Mouse (Mus musculus) ES-Bruce4 (cell line): ENCODE data around the gene Csrnp1.
A peak's percentile ranks its signal among the peaks of the same experiment; 100 is the strongest.

Experiments used
- EP300 ChIP-seq: IDR thresholded peaks from 2 replicates; pipeline ENCODE4 v1.6.1; 2011; ENCODE audit warnings: low read depth, low read length; ENCODE audit not compliant: insufficient read depth
- POLR2A ChIP-seq: IDR thresholded peaks from one replicate; pipeline ENCODE4 v1.8.1; 2011; ENCODE audit warnings: low read length; ENCODE audit not compliant: insufficient read depth

DNA sequence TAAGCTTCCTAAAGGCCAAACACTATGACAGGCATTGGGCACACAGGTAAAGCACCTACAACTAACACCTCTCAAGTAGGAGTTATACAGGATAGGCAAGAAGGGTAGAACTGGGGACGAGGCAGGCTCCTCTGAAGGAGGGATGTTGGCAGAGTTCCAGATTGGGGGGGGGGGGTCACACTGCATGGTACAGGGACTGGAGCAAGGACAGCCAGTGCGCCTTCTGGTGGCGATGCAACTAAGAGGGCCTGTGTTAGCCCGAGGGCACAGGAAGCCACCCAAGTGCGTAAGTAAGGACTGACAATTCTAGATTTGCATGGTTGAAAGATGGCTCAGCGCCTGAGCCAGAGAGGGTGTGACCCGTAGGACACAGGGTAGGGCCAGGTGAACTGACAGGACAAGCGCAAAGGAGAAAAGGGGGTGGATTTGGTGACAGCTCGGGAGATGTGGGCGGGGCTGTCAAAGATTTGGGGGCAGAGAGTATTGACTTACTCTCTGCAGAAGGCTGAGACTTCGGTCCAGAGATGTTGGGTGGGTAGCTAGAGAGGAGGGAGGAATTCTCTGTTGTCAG, 2.1 kb downstream of the Csrnp1 start:
- TF ChIP-seq POLR2A: no peak
- peak; percentile 64; the same call in 1 of the 2 replicates for TF ChIP-seq EP300
